Mouse (Mus musculus) heart, postnatal 0 days (tissue): ENCODE results near the gene Lpar6.

ENCODE experiments used
- CTCF ChIP-seq: IDR thresholded peaks from 2 replicates; pipeline ENCODE4 v1.5.1; 2016; ENCODE audit warnings: antibody characterized with exemption, control low read depth, low read depth
- EP300 ChIP-seq: IDR thresholded peaks from 2 replicates; pipeline ENCODE4 v1.6.1; 2016; ENCODE audit warnings: antibody characterized with exemption, low read depth

DNA sequence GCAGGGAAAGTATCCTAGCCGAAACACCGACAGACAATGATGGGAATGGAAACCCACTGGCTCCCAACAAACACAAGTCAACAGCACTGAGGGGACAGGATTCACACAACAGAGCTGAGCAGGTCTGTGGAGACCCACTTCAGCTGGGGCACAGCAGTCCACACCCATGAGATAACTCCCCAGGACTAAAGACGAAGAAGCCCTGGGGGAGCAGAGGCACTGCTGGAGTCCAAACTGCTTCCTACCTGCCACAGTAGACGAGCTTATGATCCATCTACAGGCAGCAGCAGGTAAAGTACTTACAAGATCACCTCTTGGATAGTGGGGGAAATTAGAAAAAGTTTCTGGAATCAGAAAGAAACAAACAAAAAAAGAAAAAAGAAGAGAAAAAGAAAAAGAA, 16.7 kb downstream of the Lpar6 start:
- TF ChIP-seq EP300 = no peak
- TF ChIP-seq CTCF = no peak
